Mouse (Mus musculus) heart, postnatal 10 days (tissue): ENCODE measurements at regions not wholly inside any gene's neighbourhood (a gene's known extent, or its start where the extent isn't known, plus 50 kb on each side); places are given as distances from the start of the nearest gene placed in this dataset.

Experiments
- DNase-seq, 2 experiments: peaks; one replicate each; pipeline ENCODE4 v3.0.0; 2021
- intact Hi-C: fragments of 180-260 bp; cut with DNase I; formaldehyde crosslinking; loops from one replicate; pipeline ENCODE4 v1.15.1; 2025

DNA sequence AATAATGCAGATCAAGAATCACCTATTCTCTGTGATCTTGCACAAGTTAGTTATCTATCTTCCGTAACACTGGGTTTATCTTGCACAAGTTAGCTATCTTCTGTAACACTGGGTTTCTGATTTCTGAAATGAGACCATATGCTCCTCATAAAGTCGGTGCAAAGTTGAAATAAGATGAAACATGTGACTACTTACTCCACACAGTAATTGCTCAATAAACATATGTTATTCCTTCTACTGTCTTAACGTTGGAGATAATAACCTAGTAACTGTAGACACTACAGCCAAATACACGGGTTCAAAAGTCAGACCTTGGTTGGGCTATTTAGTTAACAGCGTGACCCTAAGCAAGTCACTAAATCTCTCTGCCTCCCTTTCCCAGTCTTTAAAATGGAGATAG is 65.8 kb upstream of the Atp11b start:
- DNase-seq, result no peak
- intact Hi-C loops, result loop anchor here (2.0 to 5.0 kb wide), 2 partner anchors 285 to 449 kb away; no protein-coding TSS in a partner anchor

DNA sequence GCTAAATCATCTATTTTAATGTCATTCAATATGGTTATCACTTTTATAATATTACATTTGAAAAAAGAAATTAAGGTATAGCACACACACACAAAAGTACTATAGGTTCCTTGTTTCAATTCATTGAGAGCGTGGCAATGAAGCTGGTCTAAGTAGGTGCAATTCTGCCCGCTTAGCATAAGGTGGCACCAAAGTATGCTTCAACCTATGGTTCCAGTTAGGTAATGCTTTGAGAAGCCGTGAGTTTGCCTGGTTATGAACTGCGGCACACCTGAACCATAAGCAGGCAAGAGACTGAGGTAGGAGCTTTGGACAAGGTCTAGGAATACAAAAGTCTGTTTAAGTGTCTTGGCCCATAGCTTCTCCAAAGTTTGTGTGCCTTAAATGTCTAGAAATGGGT is 65.1 kb upstream of the Atp11b start:
- DNase-seq, result peak; percentile 19 to 23
- intact Hi-C loops, result loop anchor here (2.0 to 5.0 kb wide), 2 partner anchors 284 to 449 kb away; no protein-coding TSS in a partner anchor

DNA sequence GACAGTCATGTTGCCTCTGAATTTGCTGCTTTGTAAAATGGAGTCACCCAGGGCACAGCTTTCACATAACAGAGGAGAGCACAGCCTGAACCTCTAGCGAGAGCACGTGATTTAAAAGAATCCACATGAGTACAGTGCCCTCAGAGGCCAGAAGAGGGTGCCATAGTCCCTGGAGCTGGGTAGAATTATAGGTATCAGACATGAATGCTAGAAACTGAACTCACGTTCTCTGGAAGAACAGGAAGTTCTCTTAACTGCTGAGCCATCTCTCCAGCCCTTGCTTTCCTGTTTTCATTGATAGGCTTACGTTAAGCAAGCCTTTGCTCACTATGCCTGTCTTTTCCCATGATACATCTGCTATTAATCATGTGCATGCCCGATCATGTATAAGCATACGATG is 60.9 kb upstream of the Atp11b start:
- intact Hi-C loops, result loop anchor here (2.0 to 10.0 kb wide), 4 partner anchors 122 to 372 kb away; partner anchors contain the start of gene Acad9

GRCm38 (mm10) chr3:35693551-35693950 is 60.4 kb upstream of the Atp11b start:
- no peak for DNase-seq
- intact Hi-C loops, result loop anchor here (2.0 to 10.0 kb wide), 4 partner anchors 121 to 371 kb away; partner anchors contain the start of gene Acad9

More for the DNA sequence above, 60.9 kb upstream of the Atp11b start:
- DNase-seq, result peak; percentile 74 to 80

GRCm38 (mm10) chr3:35694241-35694640 is 59.7 kb upstream of the Atp11b start:
- DNase-seq, result no peak
- intact Hi-C loops, result loop anchor here (5.0 to 10.0 kb wide), 3 partner anchors 121 to 268 kb away; no protein-coding TSS in a partner anchor

DNA sequence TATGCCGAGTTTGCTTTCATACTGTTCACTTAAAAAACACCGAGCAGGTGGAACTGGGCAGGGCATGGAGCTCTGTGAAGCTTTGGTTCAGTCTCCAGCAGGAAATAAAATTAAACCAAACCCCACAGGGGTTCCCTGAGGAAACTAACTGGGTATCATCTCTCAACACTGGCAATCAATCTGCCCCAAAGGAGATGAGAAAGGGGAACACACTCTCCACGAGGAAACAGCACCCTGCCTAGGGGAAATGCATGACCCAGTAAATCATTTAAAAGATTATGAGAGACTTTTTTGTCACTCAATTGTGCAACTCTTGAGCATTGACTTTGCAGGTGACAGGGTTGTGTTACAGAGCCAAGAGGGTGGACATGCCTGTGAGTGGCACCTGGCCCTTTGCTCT is 58.0 kb upstream of the Atp11b start:
- no peak for DNase-seq
- intact Hi-C loops, result loop anchor here (10.0 kb wide), 1 partner anchor 119 kb away; no protein-coding TSS in a partner anchor

GRCm38 (mm10) chr3:35699266-35699665 is 54.6 kb upstream of the Atp11b start:
- DNase-seq, result no peak
- intact Hi-C loops, result loop anchor here (10.0 kb wide), 1 partner anchor 116 kb away; no protein-coding TSS in a partner anchor

DNA sequence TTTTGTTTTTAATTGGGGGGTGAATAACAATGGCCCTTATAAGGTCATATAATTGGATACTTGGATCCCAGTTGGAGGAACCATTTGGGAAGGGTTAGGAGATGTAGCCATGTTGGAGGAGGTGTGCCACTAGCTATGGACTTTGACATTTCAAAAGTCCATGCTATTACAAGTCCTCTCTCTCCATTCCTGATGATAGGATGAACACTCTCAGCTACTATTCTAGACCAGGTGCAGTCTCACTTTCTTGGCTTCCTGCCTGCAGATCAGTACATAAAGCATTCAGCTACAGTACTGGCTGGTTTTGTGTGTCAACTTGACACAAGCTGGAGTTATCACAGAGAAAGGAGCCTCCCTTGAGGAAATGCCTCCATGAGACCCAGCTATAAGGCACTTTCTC is 53.9 kb upstream of the Atp11b start:
- no peak for DNase-seq
- intact Hi-C loops, result loop anchor here (10.0 kb wide), 1 partner anchor 115 kb away; no protein-coding TSS in a partner anchor

- intact Hi-C loops, result no loop called here
- DNase-seq, result no peak
These were observed 50.2 kb upstream of the Atp11b start for GRCm38 (mm10) chr3:35703528-35704327.
